Mouse (Mus musculus) neural tube, embryonic 12.5 days (tissue): ENCODE results near the gene Gm28036. TPM values are rescaled to one million over a fixed set of nuclear protein-coding genes. Genes with fewer than 3 reads are reported as not detected.

Source experiments
- polyA plus RNA-seq: library from polyadenylated mRNA; unstranded; fragments of >200 nt; fragmentation: Nextera tagmentation; extraction: Ambion mirVana; gene quantifications from 2 replicates; pipeline ENCODE4 v1.2.1, GENCODE M21; 2016

The Gm28036 gene
- polyA plus RNA-seq, 1 experiment from 2014 or later, result 27.9 TPM

Other genes starting within 250 kb of the Gm28036 start
- 74.5 and 74.6 TPM in 2 replicates for gene Uqcc1, start 196.8 kb downstream of the Gm28036 start, polyA plus RNA-seq
- gene Gm15557, start 186.4 kb downstream of the Gm28036 start, polyA plus RNA-seq, result not detected in 2 replicates
- gene Gdf5, start 181.7 kb downstream of the Gm28036 start, polyA plus RNA-seq, result 1.2 and 2.0 TPM in 2 replicates
- 19.3 and 23.0 TPM in 2 replicates for gene Cep250, start 170.6 kb downstream of the Gm28036 start, polyA plus RNA-seq
- gene 6430550D23Rik, start 119.1 kb downstream of the Gm28036 start, polyA plus RNA-seq, result 1.8 and 2.0 TPM in 2 replicates
- gene Ergic3, start 119.0 kb downstream of the Gm28036 start, polyA plus RNA-seq, result 254 and 257 TPM in 2 replicates
- not detected in 2 replicates for gene Fer1l4, start 74.1 kb downstream of the Gm28036 start, polyA plus RNA-seq
- gene Spag4, start 61.9 kb downstream of the Gm28036 start, polyA plus RNA-seq, result 6.6 and 7.9 TPM in 2 replicates
- gene Cpne1, start 15.1 kb downstream of the Gm28036 start, polyA plus RNA-seq, result 52.9 and 54.8 TPM in 2 replicates
- 31.8 and 48.5 TPM in 2 replicates for gene Rbm12, start 15.1 kb downstream of the Gm28036 start, polyA plus RNA-seq
- 445 and 476 TPM in 2 replicates for gene Romo1, start 16.9 kb upstream of the Gm28036 start, polyA plus RNA-seq
- 34.4 and 34.6 TPM in 2 replicates for gene Nfs1, start 17.1 kb upstream of the Gm28036 start, polyA plus RNA-seq
- gene Rbm39, start 53.1 kb upstream of the Gm28036 start, polyA plus RNA-seq, result 583 and 625 TPM in 2 replicates
- gene Phf20, start 69.4 kb upstream of the Gm28036 start, polyA plus RNA-seq, result 91.0 and 91.9 TPM in 2 replicates
- 6.5 and 7.0 TPM in 2 replicates for gene Cnbd2, start 185.2 kb upstream of the Gm28036 start, polyA plus RNA-seq
- 117 and 122 TPM in 2 replicates for gene Scand1, start 185.6 kb upstream of the Gm28036 start, polyA plus RNA-seq